Mouse (Mus musculus) forebrain, embryonic 16.5 days (tissue): Measurements from ENCODE around the gene Vasn. TPM values are rescaled to one million over a fixed set of nuclear protein-coding genes. Genes with fewer than 3 reads are reported as not detected.

Source experiments
- ATAC-seq: fragments of 200-750 bp; cut with Nextera tagmentation; 2 replicates; pipeline ENCODE4 v1.8.0; 2017; ENCODE audit warnings: mild to moderate bottlenecking, moderate library complexity
- H3K27ac ChIP-seq: fragments of 300-500 bp; sonication (generic); 2 replicates; pipeline ENCODE4 v1.5.1; 2014; ENCODE audit warnings: low read length, control low read depth
- H3K27me3 ChIP-seq: fragments of 300-500 bp; sonication (generic); replicated peaks from 2 replicates; pipeline ENCODE4 v1.6.1; 2014; ENCODE audit warnings: low read length; ENCODE audit not compliant: control insufficient read depth, insufficient read depth
- H3K36me3 ChIP-seq: fragments of 300-500 bp; sonication (generic); 2 replicates; pipeline ENCODE4 v1.6.1; 2014; ENCODE audit not compliant: control insufficient read depth, insufficient read depth
- H3K4me1 ChIP-seq: fragments of 300-500 bp; sonication (generic); replicated peaks from 2 replicates; pipeline ENCODE4 v1.6.1; 2014; ENCODE audit warnings: low read length; ENCODE audit not compliant: control insufficient read depth, insufficient read depth
- H3K4me2 ChIP-seq: fragments of 300-500 bp; sonication (generic); 2 replicates; pipeline ENCODE4 v1.6.1; 2014; ENCODE audit warnings: mild to moderate bottlenecking, low read length, control low read depth
- H3K4me3 ChIP-seq: fragments of 300-500 bp; sonication (generic); replicated peaks from 2 replicates; pipeline ENCODE4 v1.5.1; 2014; ENCODE audit warnings: mild to moderate bottlenecking, low read length, control low read depth
- H3K9ac ChIP-seq: fragments of 300-500 bp; sonication (generic); replicated peaks from 2 replicates; pipeline ENCODE4 v1.6.1; 2014; ENCODE audit warnings: low read depth, low read length, control low read depth
- H3K9me3 ChIP-seq: fragments of 300-500 bp; sonication (generic); 2 replicates; pipeline ENCODE4 v1.6.1; 2016; ENCODE audit warnings: low read length; ENCODE audit not compliant: control insufficient read depth
- WGBS: fragments of 180-500 bp; shearing (Covaris S2); extraction: QIAGEN DNeasy Blood & Tissue Kit; methylation state at CpG from one replicate; pipeline ENCODE4 v1.1.7; 2014; 5-methylcytosine and 5-hydroxymethylcytosine counted together
- polyA plus RNA-seq: library from polyadenylated mRNA; unstranded; fragments of >200 nt; fragmentation: Nextera tagmentation; extraction: Ambion mirVana; gene quantifications from 2 replicates; pipeline ENCODE4 v1.2.1, GENCODE M21; 2015

Gene Vasn
- polyA plus RNA-seq, 1 experiment from 2014 or later, result 3.2 TPM

DNA sequence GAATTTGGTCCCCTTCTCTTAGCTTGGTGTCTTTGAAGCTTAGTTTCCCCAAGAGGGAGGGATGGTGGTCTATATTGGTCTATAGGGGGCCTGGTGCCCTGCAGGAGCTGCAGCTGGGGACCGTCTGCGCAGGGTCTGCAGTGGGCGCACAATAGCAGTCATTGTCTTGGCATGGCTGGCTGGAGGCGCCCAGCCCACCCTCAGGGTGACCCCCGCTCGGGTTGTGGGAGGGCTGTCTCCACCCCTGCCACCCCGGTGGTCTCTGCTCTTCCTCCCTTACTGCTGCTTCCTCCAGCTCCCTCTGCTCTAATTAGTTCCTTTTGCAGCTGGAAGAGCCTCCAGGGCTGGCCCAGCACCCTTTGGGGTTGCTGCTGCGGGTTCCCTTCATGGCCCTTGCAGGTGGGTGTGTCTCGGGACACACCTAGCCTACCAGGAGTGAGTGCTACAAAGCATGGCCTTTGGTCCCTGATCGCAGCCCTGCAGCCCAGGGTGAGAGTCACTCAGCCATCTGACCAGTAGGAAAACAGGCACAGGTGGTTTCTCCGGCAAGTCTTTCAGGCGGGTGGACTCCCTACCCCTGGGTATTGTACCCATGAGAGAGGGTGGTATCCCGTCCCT lies 34.1 kb upstream of the Vasn start:
- H3K27me3 ChIP-seq, result no peaks in the 10 kb centered on the region
- no peak for ATAC-seq
- no peak overlapping the region for H3K9ac ChIP-seq
- H3K4me2 ChIP-seq, result no peak overlapping the region
- H3K27ac ChIP-seq, result no peak overlapping the region
- no peaks in the 10 kb centered on the region for H3K36me3 ChIP-seq
- peaks cover 19% of the 10 kb centered on the region for H3K4me1 ChIP-seq
- H3K4me3 ChIP-seq, result no peak overlapping the region
- H3K9me3 ChIP-seq, result no peaks in the 10 kb centered on the region
- WGBS, result 39% methylated on average over 13 of the region's 13 CpGs

DNA sequence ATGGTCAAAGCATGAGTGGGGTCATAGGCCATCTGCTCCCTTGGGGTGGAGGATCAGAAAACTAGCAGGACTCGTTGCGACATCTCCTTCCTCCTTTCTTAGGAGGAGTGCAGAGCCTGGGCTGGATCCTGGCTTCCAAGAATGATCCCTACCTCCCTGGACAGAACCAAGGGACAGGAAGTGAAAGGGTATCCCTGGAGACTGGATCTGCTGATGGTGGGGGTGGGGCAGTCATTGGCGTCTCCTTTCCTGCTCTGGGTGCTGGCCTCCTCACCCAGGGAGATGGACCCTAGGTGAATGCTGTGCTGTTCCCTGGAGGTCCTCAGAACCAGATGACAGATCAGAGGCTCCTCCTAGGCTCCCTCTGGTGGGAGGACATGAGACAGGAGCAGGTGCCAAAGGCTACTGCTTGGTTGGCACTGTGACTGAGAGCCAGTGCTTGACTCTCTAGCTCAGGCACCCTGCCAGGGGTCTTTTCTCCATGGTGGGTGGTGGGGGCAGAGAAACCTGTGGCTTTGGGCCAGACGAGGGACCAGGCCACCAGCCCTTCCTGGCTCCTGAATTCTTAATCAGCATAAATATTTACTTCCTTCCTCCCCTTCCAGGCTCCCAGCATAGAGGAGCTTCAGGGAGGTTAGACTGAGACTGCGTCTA lies 33.2 kb upstream of the Vasn start:
- peaks cover 19% of the 10 kb centered on the region for H3K4me1 ChIP-seq
- WGBS, result 48% methylated on average over 5 of the region's 5 CpGs
- H3K9me3 ChIP-seq, result no peaks in the 10 kb centered on the region
- H3K9ac ChIP-seq, result no peak overlapping the region
- H3K4me2 ChIP-seq, result no peak overlapping the region
- 0 out of 2 replicates have a peak, but pooled peaks cover 2% of the 10 kb centered on the region for H3K36me3 ChIP-seq
- 0 out of 2 replicates have a peak, but pooled peaks have one; percentile 10 for ATAC-seq
- H3K4me3 ChIP-seq, result no peak overlapping the region
- no peak overlapping the region for H3K27ac ChIP-seq
- no peaks in the 10 kb centered on the region for H3K27me3 ChIP-seq

DNA sequence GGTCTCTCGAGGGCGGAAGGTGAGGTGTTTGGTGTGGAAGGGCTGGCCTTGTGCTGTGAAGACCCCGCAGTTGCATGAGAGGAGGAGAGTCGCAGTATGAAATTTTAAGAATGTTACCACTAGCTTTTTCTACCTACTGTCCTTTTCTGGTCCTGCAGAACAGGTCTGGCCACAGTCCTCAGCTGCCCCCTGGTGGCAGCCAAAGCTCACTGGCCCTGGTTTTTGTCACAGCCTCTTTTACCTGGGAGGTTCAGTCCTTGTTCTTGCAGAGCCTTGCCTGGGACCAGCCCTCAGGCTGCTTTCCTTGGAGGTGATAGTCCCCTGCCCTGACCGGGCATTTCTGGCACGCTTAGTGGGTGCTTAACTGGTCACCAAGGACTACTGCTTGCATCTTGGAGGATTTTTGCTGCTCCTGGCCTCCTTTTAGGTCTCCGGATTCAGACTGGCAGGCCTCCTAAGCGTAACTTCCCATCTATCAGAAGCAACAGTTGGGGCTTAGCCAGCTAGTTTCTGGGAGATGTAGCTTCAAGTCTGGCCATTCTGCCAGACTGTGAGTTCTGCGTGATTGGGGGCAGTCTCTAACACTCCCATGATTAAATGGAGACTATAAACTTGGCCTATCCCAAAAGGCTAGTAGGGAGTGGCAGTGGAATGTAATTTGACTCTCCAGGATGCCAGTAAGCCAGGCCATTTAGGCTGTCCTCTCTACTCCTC lies 31.8 kb upstream of the Vasn start:
- H3K4me2 ChIP-seq, result no peak overlapping the region
- H3K4me3 ChIP-seq, result no peak overlapping the region
- H3K27me3 ChIP-seq, result no peaks in the 10 kb centered on the region
- no peak overlapping the region for H3K9ac ChIP-seq
- no peaks in the 10 kb centered on the region for H3K9me3 ChIP-seq
- H3K36me3 ChIP-seq, result 0 out of 2 replicates have a peak, but pooled peaks cover 4% of the 10 kb centered on the region
- H3K4me1 ChIP-seq, result peaks cover 15% of the 10 kb centered on the region
- peak; percentile 59 for ATAC-seq
- 52% methylated on average over 9 of the region's 9 CpGs for WGBS
- H3K27ac ChIP-seq, result no peak overlapping the region

DNA sequence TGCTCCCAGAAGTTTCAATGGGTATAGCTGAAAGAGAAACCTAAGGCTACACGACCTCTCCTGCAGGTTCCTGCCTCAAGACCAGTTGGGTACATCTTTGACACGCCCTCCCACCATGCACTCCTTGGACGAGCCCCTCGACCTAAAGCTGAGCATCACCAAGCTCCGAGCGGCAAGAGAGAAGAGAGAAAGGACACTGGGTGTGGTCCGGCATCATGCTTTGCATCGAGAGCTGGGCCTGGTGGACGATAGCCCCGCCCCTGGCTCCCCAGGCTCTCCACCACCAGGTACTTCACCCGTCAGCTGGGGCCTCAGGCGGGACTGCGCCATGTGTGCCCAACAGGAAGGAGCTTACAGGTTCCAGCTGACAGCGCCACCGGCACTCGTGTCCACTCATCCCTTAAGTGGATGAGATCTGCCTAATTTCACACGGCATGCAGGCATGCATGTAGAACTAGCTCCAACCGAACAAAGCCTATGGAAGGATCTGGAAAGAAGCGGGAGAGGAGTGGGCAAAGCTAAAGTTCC lies 31.1 kb upstream of the Vasn start:
- H3K27me3 ChIP-seq, result no peaks in the 10 kb centered on the region
- no peak for ATAC-seq
- no peak overlapping the region for H3K4me2 ChIP-seq
- no peak overlapping the region for H3K27ac ChIP-seq
- WGBS, result 83% methylated on average over 19 of the region's 19 CpGs
- no peak overlapping the region for H3K4me3 ChIP-seq
- H3K4me1 ChIP-seq, result peaks cover 15% of the 10 kb centered on the region
- H3K9ac ChIP-seq, result no peak overlapping the region
- no peaks in the 10 kb centered on the region for H3K9me3 ChIP-seq
- peaks cover 4% of the 10 kb centered on the region; the same call in 1 of the 2 replicates for H3K36me3 ChIP-seq

DNA sequence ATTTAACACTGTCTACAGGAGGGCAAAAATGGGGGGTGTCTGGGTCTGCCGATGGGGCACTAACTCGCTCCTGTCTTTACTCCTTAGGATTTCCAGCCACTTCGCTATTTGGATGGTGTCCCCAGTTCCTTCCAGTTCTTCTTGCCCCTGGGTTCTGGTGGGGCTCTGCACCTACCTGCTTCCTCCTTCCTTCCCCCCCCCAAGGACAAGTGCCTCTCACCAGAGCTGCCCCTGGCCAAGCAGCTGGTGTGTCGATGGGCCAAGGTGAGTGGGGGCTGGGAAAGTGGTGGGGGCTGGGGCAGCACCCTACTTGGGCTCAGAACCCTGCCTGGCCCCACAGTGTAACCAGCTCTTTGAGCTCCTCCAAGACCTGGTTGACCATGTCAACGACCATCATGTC lies 28.5 kb upstream of the Vasn start:
- Histone ChIP-seq H3K9ac (no peak overlapping the region), H3K27me3 (no peaks in the 10 kb centered on the region), H3K4me2 (no peak overlapping the region), H3K4me1 (peaks cover 11% of the 10 kb centered on the region), H3K4me3 (no peak overlapping the region), H3K36me3 (peaks cover 18% of the 10 kb centered on the region), H3K27ac (no peak overlapping the region), H3K9me3 (no peaks in the 10 kb centered on the region)
- 95% methylated on average over 5 of the region's 5 CpGs for WGBS
- no peak for ATAC-seq

DNA sequence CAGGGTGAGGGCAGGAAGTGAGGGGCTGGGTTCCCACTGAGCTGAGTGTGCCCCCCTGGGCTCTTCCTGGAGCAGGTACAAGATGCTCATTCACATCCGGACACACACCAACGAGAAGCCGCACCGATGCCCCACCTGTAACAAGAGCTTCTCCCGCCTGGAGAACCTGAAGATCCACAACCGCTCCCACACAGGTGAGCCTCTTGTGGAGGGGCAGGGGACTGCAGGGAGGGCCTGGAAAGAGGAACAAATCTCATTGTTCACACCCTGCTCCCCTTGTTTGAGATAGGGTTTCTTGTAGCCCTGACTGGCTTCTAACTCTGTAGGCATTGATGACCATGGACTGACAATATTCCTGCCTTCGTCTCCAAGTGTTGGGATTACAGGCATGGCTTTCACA lies 28.1 kb upstream of the Vasn start:
- H3K36me3 ChIP-seq, result peaks cover 19% of the 10 kb centered on the region
- H3K4me1 ChIP-seq, result peaks cover 6% of the 10 kb centered on the region
- no peak for ATAC-seq
- 95% methylated on average over 7 of the region's 7 CpGs for WGBS
- no peak overlapping the region for H3K4me2 ChIP-seq
- H3K27me3 ChIP-seq, result no peaks in the 10 kb centered on the region
- H3K27ac ChIP-seq, result no peak overlapping the region
- H3K9me3 ChIP-seq, result no peaks in the 10 kb centered on the region
- H3K9ac ChIP-seq, result no peak overlapping the region
- no peak overlapping the region for H3K4me3 ChIP-seq

DNA sequence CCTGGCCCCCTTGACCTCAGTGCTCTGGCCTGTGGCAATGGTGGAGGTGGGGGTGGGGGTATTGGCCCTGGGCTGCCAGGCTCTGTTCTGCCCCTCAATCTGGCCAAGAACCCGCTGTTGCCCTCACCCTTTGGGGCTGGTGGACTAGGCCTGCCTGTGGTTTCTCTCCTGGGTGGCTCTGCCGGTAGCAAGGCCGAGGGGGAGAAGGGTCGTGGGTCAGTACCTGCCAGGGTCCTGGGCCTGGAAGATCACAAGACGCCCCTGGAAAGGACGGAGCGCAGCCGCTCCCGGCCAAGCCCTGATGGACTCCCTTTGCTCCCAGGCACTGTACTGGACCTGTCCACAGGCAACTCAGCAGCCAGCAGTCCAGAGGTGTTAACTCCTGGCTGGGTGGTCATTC lies 26.0 kb upstream of the Vasn start:
- Histone ChIP-seq H3K4me1 (no peaks in the 10 kb centered on the region), H3K27me3 (no peaks in the 10 kb centered on the region), H3K4me2 (no peak overlapping the region), H3K27ac (no peak overlapping the region), H3K4me3 (no peak overlapping the region), H3K36me3 (peaks cover 22% of the 10 kb centered on the region), H3K9me3 (no peaks in the 10 kb centered on the region), H3K9ac (no peak overlapping the region)
- ATAC-seq, result no peak
- WGBS, result 90% methylated on average over 9 of the region's 9 CpGs

DNA sequence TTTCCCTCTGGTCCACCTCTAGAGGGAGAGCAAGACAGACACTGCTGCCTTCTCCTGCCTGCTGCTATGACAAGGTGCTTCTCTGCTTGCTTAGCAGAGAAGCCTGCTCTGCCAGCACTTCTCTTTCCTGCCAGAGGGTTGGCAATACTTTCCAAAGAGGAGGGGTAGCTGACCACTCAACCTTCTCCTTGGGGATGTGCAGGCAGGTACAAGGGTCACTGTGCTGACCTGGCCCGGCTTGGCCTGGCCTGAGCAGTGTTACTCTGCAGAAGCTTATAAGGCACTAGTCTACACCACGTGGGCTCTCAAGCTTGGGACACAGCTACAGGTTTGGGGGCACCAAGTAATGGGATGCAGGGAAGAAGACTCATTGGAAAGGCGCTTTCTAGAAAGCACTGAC lies 25.1 kb upstream of the Vasn start:
- Histone ChIP-seq H3K27me3 (no peaks in the 10 kb centered on the region), H3K9ac (no peak overlapping the region), H3K27ac (no peak overlapping the region), H3K9me3 (no peaks in the 10 kb centered on the region), H3K4me2 (no peak overlapping the region), H3K36me3 (peaks cover 25% of the 10 kb centered on the region), H3K4me1 (no peaks in the 10 kb centered on the region), H3K4me3 (no peak overlapping the region)
- no peak for ATAC-seq
- WGBS, result 94% methylated on average over 3 of the region's 3 CpGs

DNA sequence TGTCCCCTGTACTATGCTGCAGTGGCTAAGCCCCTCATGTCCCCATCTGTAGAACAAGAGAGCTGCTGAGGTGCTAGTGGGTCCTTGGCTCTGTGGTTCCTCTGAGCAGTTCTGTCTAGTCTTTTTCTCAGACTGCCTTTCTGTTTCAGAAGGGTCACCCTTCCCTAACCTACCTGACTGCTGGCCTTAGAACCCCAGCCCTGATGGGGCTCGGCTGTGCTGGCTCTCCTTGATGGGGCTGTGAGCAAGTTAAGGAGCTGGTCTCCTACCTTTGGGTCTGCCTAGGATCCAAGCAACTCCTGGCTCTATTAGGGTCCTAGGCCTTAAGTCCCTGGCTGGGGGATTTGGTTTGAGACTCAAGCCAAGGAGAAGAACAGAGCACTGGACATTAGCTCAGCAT lies 24.4 kb upstream of the Vasn start:
- Histone ChIP-seq H3K4me3 (no peak overlapping the region), H3K4me1 (no peaks in the 10 kb centered on the region), H3K9me3 (no peaks in the 10 kb centered on the region), H3K4me2 (no peak overlapping the region), H3K9ac (no peak overlapping the region), H3K27ac (no peak overlapping the region), H3K36me3 (peaks cover 25% of the 10 kb centered on the region), H3K27me3 (no peaks in the 10 kb centered on the region)
- WGBS, result 89% methylated on average over 1 of the region's 1 CpGs
- no peak for ATAC-seq
